Mouse (Mus musculus) thymus, adult 2 months (tissue): Measurements from ENCODE around the gene Msi1. TPM values are rescaled to one million over a fixed set of nuclear protein-coding genes. Genes with fewer than 3 reads are reported as not detected.
A peak's percentile ranks its signal among the peaks of the same experiment; 100 is the strongest.
"Not testable (repeated sequence)": the region's sequence is repeated elsewhere in the genome, so short reads cannot be mapped to it uniquely, and the experiment has no call there.

Experiments used
- DNase-seq: peaks from one replicate; pipeline ENCODE4 v3.0.0; 2021
- H3K27ac ChIP-seq: fragments of 200-500 bp; 2 replicates; pipeline ENCODE4 v1.5.1; 2012; ENCODE audit warnings: low read length, control low read depth; ENCODE audit not compliant: control insufficient read depth, insufficient read depth
- H3K27me3 ChIP-seq: fragments of 200-500 bp; 2 replicates; pipeline ENCODE4 v1.6.1; 2012; ENCODE audit warnings: mild to moderate bottlenecking, low read length, moderate library complexity, mixed read lengths; ENCODE audit not compliant: control insufficient read depth, insufficient read depth
- H3K36me3 ChIP-seq: fragments of 200-500 bp; 2 replicates; pipeline ENCODE4 v1.6.1; 2012; ENCODE audit warnings: mild to moderate bottlenecking, low read length, moderate library complexity; ENCODE audit not compliant: control insufficient read depth, insufficient read depth
- H3K4me1 ChIP-seq: fragments of 200-500 bp; replicated peaks from 2 replicates; pipeline ENCODE4 v1.6.1; 2012; ENCODE audit warnings: low read length; ENCODE audit not compliant: control insufficient read depth, insufficient read depth
- H3K4me3 ChIP-seq: fragments of 200-500 bp; 2 replicates; pipeline ENCODE4 v1.5.1; 2012; ENCODE audit warnings: mild to moderate bottlenecking, low read length, control low read depth, moderate library complexity; ENCODE audit not compliant: control insufficient read depth, insufficient read depth
- CTCF ChIP-seq: fragments of 200-500 bp; IDR thresholded peaks from 2 replicates; pipeline ENCODE4 v1.5.1; 2012; ENCODE audit warnings: mild to moderate bottlenecking, control low read depth, low read length, moderate library complexity, borderline replicate concordance; ENCODE audit not compliant: control insufficient read depth, poor library complexity, insufficient read depth; ENCODE audit errors: extremely low read depth
- POLR2A ChIP-seq: fragments of 200-500 bp; IDR thresholded peaks from 2 replicates; pipeline ENCODE4 v1.6.1; 2012; ENCODE audit warnings: mild to moderate bottlenecking, low read length, control low read depth, moderate library complexity; ENCODE audit not compliant: control insufficient read depth, poor library complexity, insufficient read depth; ENCODE audit errors: extremely low read depth
- WGBS: fragments of 180-500 bp; shearing (Covaris S2); methylation state at CpG from one replicate; pipeline ENCODE4 v1.1.7; 2018; 5-methylcytosine and 5-hydroxymethylcytosine counted together
- polyA plus RNA-seq: library from polyadenylated mRNA; depleted of rRNA; stranded (reverse); fragments of >200 nt; gene quantifications from 2 replicates; pipeline ENCODE4 v1.2.3, GENCODE M21; 2012

Gene Msi1
- polyA plus RNA-seq, 1 experiment: 6.6 TPM

GRCm38 (mm10) chr5:115437242-115437944, 8.0 kb downstream of the Msi1 start:
- H3K36me3 ChIP-seq: no peaks in the 10 kb centered on the region
- no peak overlapping the region for H3K27ac ChIP-seq
- no peak for TF ChIP-seq CTCF
- no peak for TF ChIP-seq POLR2A
- H3K4me3 ChIP-seq: no peak overlapping the region
- WGBS: 82% methylated on average over 7 of the region's 7 CpGs
- H3K27me3 ChIP-seq: no peaks in the 10 kb centered on the region; the same call in 1 of the 2 replicates
- H3K4me1 ChIP-seq: no peaks in the 10 kb centered on the region
- DNase-seq: no peak

- TF ChIP-seq CTCF (no peak), POLR2A (no peak)
- H3K4me1 ChIP-seq: no peaks in the 10 kb centered on the region
- H3K27me3 ChIP-seq: no peaks in the 10 kb centered on the region; the same call in 1 of the 2 replicates
- H3K27ac ChIP-seq: no peak overlapping the region
- WGBS: 39% methylated on average over 2 of the region's 2 CpGs
- H3K36me3 ChIP-seq: no peaks in the 10 kb centered on the region
- no peak for DNase-seq
- no peak overlapping the region for H3K4me3 ChIP-seq
These were observed 8.5 kb downstream of the Msi1 start for GRCm38 (mm10) chr5:115437945-115438315.

GRCm38 (mm10) chr5:115438667-115439066, 9.3 kb downstream of the Msi1 start:
- no peaks in the 10 kb centered on the region for H3K27me3 ChIP-seq
- TF ChIP-seq CTCF (no peak), POLR2A (no peak)
- WGBS: 75% methylated on average over 7 of the region's 7 CpGs

GRCm38 (mm10) chr5:115441205-115441849, 11.9 kb downstream of the Msi1 start:
- TF ChIP-seq CTCF: no peak
- no peak for TF ChIP-seq POLR2A
- DNase-seq: peak; percentile 63
- Histone ChIP-seq H3K4me1 (no peaks in the 10 kb centered on the region), H3K36me3 (no peaks in the 10 kb centered on the region), H3K27me3 (no peaks in the 10 kb centered on the region), H3K27ac (no peak overlapping the region), H3K4me3 (no peak overlapping the region)
- WGBS: 46% methylated on average over 14 of the region's 14 CpGs

More at GRCm38 (mm10) chr5:115438667-115439066, 9.3 kb downstream of the Msi1 start:
- Histone ChIP-seq H3K36me3 (no peaks in the 10 kb centered on the region), H3K4me1 (no peaks in the 10 kb centered on the region), H3K27ac (no peak overlapping the region), H3K4me3 (no peak overlapping the region)
- no peak for DNase-seq

- 62% methylated on average over 5 of the region's 5 CpGs for WGBS
- peak; percentile 5 for DNase-seq
- not testable (repeated sequence) for H3K36me3 ChIP-seq, H3K4me3 ChIP-seq, H3K27me3 ChIP-seq, H3K4me1 ChIP-seq, H3K27ac ChIP-seq
These were observed 13.3 kb downstream of the Msi1 start for GRCm38 (mm10) chr5:115442663-115443062.

- TF ChIP-seq POLR2A (no peak), CTCF (no peak)
- Histone ChIP-seq H3K4me1 (no peaks in the 10 kb centered on the region), H3K36me3 (no peaks in the 10 kb centered on the region), H3K4me3 (no peak overlapping the region), H3K27ac (no peak overlapping the region), H3K27me3 (no peaks in the 10 kb centered on the region)
- WGBS: 91% methylated on average over 11 of the region's 11 CpGs
- no peak for DNase-seq
These were observed 14.7 kb downstream of the Msi1 start for GRCm38 (mm10) chr5:115444130-115444529.
